Mouse (Mus musculus) kidney, postnatal 36 days (tissue): ENCODE measurements around the gene Trp73.
A peak's percentile ranks its signal among the peaks of the same experiment; 100 is the strongest.

Experiments used
- DNase-seq, 2 experiments: peaks; one replicate each; pipeline ENCODE4 v3.0.0; 2021 to 2022; ENCODE audit warnings: mixed read lengths in 2 of 2

Trp73 gene

DNA sequence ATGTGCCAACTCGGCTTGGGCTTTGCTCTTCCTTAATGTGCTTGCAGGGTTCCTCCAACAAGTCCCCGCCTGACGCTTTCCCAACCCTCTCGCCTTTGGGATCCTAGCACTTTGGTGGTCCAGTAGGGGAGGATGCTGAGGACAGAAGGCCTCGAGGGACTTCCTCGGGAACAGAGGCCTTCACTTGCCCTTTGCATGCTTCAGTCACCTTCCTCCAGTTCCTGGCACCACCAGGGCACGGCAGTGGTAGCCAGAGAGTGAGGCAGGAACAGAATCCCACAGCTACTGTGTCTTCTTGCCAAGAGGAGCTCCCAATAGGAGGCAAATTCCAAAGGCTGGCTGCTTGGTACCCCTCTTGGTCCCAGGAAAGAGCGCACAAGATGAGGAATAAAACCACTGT is 36.6 kb downstream of the Trp73 start:
- no peak for DNase-seq

DNA sequence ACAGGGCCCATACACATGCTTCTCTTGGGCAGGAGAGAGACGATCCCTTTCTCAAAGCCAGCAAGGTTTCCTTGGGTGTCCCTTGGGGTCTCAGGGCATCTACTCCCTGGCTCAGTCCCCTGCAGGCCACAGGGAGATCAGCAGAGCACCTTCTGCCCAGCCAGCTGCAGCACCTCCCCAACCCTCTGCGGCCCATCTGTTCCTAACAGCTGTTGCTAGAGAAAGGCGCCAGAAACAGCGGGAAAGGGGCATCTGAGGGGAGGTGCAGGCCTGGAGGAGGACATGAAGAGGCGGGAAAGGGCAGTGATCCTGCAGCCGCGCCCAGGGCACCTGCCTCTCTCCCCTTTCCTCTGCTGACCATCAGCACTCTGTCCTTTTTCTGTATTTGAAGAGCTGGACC is 40.6 kb downstream of the Trp73 start:
- no peak for DNase-seq

DNA sequence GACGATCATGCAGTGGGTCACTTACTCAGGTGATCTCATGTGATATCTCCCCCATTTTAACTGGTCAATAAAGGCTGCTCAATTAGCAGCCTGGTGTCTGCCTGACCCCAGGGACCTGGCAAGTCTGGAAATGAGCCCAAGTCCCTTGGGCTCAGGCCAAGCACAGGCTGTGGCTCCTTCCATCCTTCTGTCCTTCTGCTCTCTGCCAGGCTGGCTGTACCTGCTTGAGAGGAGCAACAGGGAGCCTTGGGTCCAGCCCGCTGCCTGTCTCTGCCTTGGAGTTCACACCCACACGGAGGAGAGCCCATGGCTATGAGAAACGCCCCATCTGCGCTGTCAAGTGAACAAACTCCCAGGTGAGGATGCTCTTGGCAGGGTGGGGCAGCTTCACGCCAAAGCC is 43.9 kb downstream of the Trp73 start:
- no peak for DNase-seq

DNA sequence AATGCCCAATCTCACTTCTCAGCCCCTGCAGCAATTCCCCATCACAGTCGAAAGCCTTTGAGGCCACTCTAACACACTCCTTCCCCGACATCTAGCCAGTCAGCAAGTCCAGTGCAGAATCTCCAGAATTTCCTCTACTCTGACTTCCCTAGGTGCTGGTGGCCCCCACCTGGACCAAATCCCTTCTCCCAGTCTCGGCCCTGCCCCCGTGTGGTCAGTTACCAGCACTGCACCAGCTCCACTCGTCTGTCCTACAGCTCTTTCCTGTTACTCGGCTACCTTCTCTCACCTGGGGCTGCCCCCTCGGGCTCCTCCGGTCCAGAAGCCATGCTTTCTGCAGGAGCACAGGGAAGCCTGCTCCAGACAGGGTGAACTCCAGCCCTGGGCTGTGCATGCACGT is 46.8 kb downstream of the Trp73 start:
- peak; percentile 39 to 81 for DNase-seq

DNA sequence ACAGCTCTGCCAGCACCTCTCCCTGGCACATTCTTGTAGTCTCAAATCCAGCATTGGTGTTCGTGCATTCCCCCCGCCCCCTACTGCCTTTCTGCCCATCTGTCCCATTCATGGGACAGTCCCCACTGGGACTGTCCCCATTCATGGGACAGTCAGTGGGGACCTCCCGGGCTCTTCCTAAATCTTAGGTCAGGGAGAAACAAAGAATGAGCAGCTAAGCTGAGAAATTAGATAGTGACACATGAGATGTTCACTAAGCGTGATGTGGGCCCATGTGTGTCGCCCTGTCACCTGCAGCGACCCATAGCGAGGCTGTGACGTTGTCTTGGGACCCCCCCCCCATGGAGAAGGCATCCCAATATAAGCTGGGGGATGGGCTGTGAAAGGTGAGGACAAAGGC is 48.7 kb downstream of the Trp73 start:
- no peak for DNase-seq

DNA sequence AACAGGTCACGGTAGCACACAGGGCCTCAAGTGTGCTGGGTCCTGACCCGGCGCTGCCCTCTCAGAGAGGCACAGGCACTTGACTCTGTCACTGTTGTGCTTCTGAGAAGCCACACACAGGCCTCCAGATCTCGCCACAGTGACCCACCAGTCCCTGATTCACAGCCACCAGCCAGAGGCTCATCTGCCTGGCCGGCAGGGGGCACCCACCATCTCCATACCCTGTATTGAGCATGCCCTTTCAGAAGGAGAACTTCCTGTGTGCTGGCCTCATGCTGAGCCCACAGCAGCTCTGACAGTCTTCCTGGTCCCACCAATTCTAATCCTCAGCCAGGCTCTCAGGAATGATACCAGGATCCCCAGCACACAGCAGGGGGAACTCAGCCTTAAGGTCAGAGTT is 50.8 kb downstream of the Trp73 start:
- peak in 1 of 2 experiments; percentile 39 for DNase-seq

DNA sequence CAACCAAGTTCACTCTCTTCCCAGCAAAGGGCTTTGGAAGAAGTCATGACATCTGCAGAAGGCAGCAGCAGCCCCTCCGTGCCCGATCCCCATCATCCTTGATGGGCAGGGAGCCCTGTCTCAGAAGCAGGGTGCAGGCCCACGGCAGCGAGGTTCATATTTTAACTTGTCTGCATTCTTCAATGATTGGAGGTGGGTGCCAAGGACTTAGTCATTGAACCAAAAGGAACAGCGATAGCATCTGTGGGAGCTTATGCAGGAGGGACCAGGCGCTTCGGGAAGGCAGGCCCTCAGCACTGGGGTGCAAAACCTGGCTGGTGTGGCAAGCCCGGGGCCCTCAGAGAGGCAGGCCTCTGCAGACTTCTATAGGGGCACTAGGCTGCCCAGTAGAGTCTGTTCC is 53.6 kb downstream of the Trp73 start:
- DNase-seq: no peak

DNA sequence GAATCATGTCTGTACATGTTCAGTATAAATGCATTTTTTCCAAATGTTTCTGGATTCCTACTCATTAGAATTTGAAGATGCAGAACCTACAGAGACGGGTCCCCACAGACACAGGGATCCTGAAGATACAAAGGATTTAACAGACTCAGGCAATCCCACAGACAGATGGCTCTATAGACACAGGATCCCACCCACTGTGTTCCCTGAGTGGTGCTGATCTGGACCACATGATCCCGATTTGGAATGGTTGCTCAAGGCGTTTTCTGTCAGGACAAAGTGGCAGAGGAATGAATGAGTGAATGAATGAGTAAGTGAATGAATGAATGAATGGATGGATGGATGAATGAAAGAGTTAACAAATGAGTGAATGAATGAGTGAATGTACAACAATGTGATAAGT is 54.2 kb downstream of the Trp73 start:
- no peak for DNase-seq

DNA sequence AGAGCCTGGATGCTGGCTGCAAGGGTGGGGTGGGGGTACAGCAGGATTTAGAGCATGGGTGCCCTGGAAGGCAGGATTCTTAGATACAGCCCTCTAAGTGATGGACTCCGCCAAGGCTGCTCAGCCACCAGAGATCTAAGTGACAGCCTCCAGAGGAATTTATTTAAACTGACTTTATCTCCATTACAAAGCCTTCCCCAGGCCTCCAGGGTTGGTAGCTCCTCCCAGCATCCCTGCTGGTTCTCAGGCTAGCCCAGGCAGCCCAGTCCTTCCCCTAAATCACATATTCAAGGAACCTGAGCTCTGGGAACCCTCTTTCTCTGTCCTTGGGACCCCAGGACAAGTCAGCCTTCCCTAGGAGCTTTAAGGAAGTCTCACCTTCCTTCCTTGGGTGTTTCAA is 58.0 kb downstream of the Trp73 start:
- no peak for DNase-seq

DNA sequence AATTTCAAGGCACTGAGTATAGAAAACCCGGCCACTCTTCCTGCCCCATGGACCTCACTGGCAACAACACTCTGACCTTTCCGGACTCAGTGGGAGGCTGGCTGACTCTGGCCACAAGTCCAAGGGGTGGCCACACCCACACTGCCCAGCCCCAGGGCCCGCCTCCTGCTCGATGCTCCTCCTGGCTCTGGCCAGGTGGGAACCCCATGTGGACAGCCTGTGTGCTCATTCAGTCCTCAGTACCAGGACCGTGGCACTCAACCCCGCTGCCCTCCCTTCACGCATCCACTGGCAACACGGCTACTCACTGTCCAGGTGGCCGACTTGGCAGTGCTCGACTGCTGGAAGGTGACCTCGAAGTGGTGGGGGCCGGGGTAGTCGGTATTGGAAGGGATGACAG is 59.0 kb downstream of the Trp73 start:
- peak; percentile 85 to 88 for DNase-seq

DNA sequence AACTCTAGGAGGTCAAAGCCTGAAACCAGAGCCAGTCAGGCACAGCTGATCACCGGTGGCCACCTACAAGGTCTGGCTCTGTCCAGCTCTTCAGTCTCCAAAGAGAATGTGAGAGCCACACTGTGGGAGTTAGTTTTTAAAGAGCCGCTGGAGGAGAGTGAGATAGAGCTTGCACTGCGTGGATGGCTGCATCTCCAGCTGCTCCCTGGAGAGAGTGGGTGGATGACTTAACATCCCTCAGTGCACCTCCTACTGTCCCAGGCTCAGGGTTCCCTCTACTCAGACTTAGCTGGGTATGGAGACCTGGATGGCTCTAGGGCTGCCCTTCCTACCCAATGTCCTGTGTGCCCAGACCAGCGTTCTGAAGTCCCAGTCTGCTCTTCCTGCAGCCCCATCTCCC is 59.8 kb downstream of the Trp73 start:
- no peak for DNase-seq

DNA sequence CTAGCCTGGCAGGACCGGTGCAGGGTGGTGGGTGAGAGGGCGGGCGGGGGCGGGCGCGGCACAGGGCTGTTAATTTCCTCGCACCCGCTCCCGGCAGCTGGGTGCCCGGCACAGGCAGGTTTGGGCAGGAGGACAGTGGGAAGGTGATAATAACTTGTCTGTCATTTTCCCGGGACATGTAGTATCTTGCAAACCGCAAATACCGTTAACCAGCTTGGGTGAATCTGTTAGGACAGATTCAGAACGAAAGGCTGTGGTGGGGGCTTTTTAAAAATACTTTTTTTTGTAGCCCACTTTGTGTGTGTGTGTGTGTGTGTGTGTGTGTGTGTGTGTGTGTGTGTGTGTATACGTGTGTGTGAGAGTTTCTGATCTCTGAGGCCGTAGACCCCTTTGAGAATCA is 68.1 kb downstream of the Trp73 start:
- DNase-seq: no peak

DNA sequence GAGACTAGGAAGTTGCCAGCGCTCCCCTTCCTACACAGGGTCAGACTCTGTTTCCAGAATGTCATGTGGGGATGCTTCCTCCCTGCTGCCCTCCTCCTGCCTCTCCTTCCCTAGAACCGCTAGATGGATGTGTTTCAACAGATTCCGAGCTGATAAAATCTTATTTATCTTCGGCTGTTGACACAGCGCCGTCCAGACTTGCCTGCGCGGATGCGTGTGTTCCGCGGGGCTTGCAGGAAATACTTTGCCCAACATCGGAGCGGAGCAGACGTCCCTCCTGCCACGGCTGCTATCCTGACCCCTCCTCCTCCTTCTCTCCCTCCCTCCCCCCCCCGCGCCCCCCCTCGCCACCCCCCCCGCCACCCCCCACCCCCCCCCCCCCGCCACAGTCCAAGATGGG is 68.5 kb downstream of the Trp73 start:
- DNase-seq: no peak

DNA sequence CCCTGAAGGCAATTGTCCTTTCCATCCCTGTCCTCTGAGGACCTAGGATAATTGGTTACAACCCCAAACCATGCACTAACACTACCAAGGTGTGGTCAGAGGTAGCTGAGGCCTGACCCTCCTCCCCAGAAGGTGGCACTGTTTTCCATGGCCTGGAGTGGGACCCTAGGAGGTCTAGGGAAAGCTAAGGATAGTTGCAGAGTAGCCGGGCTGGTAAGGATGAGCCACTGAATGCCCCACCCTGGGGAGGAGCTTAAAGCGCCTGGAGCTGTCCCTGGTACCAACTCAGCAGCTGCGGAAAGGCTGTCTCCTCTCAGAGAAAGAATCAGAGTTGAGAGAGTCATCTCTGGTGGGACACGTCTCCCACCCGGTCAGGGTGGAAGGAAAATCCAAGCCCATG is 69.1 kb downstream of the Trp73 start:
- DNase-seq: peak; percentile 35 to 69

DNA sequence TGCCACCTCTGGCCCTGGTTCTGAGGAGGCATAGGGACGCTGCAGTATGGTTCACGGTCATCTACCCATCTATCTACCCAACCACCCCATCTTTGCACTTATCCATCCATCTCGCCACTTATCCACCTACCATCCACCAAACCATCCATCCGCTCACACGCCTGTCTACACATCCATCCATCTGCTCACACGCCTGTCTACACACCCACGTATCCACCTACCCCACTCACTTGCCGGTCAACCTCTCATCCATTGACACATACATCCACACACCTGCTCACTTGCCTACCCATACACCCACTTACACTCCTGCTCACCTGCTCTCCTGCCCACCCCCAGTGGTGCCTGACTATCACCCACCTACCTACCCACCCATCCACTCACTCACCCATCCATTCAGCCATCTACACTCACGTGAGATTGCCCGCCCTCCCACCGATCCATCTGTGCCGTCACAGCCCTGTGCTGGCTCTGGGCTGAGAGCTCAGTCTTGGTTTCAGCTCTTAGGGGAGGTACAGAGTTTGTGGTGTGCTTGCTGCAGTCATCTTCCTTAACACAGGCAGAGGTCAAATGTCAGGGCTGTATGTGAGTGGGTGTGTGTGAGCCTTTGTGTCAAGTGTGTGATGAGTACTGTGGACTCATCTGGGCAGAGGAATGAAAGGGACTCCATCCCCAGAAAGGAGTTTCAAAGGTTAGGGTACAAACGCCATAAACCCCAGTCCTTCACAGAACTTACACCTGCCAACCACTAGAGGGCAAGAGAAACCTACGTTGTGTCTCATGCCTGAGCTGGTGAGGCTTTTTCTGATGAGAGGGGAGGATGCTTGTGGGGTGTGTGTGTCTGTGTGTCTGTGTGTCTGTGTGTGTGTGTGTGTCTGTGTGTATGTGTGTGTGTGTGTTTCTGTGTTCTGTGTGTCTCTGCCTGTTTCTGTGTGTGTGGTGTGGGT is 74.9 kb downstream of the Trp73 start:
- DNase-seq: peak; percentile 43 to 45

DNA sequence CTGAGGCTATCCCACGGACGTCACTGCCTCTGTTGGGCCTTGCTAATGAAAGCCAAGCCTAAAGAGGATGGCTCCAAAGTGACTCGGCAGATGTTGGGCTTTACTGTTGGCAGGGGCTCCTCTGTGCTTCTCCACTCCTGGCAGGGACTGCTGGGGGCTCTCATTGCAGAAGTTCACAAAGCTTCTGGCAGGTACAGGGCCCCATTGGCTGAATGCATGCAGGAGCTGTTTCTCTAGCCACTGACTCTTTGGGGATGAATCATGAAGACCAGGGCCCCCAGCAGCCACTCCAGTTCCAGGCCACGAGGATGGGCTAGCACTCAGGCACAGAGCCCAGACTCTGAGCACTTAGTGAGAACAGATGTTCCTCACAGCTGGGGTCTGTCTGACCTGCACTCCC is 82.3 kb downstream of the Trp73 start:
- no peak for DNase-seq

DNA sequence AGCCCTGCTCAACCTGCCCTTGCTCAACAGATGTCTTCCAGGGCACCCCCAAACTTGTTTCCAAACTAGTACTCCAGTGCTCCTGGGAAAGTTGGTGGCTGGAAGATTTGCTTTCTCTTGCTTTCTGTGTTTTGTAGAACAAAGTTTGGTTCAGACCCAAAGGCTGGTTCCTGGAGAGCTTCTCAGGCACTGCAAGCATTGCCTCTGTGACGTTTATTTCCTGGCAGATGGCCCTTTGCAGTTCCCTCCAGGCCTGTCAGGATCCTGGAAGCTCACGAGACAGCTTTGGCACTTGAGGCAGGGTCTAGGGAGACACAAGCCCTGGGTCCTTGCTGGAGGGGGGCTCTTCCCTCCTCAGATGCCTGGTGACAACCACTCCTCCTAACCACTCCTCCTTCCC is 83.3 kb downstream of the Trp73 start:
- no peak for DNase-seq

DNA sequence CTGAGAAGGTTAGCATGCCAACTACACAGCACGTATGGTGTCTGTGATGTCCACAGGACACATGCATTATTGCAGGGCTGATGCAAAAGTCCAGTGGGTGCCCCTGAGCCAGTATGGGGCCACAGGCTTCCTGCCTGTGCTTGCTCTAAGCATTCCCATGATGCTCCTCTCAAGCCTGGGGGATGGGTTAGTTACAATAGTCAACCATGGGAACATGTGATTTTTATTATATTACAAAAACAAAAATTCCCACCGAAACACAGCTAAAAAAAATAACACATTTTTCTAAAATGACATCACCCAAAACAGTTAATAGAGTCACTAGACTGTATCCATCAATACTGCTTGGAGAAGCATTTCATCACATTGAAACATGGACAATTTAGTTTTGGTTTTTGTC is 84.0 kb downstream of the Trp73 start:
- DNase-seq: no peak

DNA sequence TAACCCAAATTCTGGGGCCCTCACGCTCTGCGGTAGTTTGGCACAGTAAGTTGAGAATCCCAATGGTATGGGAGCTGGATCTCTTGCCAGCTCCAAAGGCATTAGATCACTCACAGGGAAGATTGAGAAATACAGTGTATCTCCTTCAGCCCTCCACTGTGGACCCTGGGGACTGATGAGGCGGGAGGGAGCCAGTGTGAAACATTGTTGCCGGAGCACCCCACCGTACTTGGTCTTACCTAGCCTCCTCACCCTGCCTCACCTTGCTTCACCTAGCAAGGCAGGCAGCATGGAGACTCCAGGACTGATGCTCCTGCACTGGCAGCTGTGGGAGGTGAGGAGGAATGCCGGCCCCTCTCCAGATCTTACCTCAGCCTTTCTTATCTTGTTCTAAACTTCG is 84.5 kb downstream of the Trp73 start:
- no peak for DNase-seq

DNA sequence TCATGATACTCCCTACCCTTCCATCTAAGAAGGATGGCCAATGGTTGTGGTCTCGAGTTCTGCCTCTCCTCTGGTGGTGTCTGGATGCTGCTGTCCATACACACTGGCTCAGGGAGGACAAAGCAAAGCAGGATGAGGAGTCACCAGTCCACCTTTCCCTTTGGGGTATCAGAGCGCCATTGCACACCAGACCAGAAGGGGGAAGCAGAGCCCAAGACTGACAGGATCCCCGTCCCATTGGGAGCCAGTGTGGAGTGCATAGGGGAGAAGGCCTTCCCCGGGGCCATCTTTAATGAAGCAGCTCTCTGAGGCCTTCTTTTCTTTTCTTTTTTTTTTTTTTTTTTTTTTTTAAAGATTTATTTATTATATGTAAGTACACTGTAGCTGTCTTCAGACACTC is 86.9 kb downstream of the Trp73 start:
- no peak for DNase-seq

DNA sequence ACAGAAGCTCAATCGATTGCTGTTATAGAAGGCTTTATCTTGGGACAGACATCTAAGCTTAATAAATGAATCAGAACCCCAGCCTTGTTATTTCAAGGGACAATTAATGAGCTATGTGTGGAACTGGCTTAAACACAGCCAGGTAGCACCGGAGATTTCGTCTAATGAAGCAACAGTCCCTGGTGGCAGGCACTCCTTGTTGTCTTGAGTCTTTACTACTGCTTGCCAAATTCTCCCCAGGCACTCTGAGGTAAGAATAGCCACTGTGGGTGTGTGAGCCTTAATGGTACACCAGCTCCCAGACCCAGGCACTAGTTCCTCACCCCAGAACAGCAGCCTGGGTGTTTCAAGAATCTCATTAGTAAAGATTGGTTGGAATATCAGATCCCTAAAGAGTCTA is 88.6 kb downstream of the Trp73 start:
- DNase-seq: no peak

DNA sequence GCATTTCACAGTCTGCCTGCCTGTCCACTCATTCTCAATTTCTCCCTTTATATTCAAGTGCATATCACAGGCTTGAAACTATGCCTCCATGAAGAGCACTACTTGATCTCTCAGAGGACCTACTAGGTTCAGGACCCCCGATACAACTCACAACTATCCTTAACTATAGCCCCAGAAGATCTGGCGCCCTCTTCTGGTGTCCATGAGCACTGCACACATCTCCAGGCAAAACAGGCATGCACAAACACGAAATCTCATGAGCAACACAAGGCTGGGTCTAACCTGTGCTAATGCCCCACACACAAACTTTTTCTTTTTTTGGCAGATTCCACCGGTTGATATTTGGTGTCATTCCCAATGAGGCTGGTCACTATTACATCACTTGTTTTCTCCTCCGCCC is 94.2 kb downstream of the Trp73 start:
- DNase-seq: no peak

DNA sequence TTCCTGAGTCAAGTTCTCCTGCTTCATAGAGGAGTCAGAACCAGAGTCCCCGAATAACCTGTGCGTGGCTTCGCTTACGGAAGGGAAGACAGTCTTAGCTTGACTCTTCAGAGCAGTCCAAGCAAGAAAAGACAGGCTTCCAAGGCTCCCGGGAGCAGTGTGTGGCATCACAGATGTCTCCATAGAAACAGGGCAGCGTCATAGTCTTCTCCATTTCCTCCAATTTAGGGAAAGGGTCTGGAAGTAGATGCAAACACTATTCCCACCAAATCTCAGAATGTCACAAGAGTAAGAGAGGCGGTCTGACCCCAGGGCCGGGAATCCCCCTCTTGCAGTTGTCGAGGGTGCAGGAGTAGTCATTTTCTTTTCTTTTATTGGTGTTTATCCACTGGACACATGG is 97.4 kb downstream of the Trp73 start, which contains the start of gene Ccdc27:
Ccdc27 (minus strand) TSS at position 101 of the 400 bp plus-strand sequence.
- DNase-seq: no peak

DNA sequence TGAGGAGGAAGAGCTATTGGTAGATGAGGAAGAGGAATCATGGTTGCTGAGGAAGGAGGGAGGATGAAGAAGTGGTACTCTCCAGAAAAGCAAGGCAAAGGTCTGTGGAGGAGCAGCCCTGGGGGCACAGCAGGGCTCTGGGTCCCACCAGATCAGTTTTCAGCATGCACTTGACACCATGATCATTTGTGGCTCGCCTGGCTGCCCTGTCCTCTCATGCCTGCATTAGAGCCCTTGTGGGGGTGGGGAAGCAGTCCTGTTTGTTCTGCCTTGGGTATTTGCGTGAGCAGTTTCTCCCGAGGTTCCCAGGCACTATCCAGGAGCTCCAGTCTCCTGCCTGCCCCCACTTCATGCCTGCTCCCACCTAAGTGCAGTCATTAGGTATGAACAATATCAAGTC is 102.9 kb downstream of the Trp73 start:
- no peak for DNase-seq

DNA sequence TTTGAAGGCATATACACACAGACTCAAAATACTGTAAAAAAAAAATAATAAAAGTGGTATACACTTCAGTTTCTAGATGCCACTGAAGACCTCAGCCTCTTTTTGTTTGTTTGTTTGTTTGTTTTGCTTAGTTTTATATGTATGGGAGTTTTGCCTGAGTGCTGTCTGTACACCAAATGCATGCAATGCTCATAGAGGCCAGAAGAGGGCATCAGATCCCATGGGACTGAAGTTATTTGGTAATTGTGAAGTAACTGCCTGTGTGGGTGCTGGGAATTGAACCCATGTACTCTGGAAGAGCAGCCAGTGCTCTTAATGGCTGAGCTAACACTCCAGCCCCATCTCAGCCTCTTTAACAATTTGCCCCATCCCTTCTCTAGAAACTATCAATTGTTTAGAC is 111.4 kb downstream of the Trp73 start:
- peak in 1 of 2 experiments; percentile 67 for DNase-seq
